In genomic region chr5:104085366-104085765, GRCm38 (mm10) we compare ENCODE assay signal across 22 mouse cellular contexts. TPM values are rescaled to one million over a fixed set of nuclear protein-coding genes. Genes with fewer than 3 reads are reported as not detected.
DNase-seq lines count a peak whose midpoint lies in the region; ATAC-seq and TF ChIP-seq lines count a peak whose summit lies in the region.
"Had no signal": no experiment of that assay in that cellular context is flagged by ENCODE, and none has a peak within 500 bp of the region (broad histone marks: within the 10 kb centered on the region; RNA-seq: fewer than 3 reads in every experiment).

No protein-coding gene starts in this region.

- H3K27me3 ChIP-seq in forebrain, postnatal 0 days (ENCODE audit: insufficient read depth, low read length): no peaks in the 10 kb centered on the region
- no peaks in the 10 kb centered on the region for H3K27me3 ChIP-seq in forebrain, embryonic 13.5 days
- no peaks in the 10 kb centered on the region for H3K27me3 ChIP-seq in testis, adult 2 months (ENCODE audit: control insufficient read depth, insufficient read depth, low read length)
- H3K27me3 ChIP-seq: embryonic facial prominence, embryonic 12.5 days; forebrain, embryonic 12.5 days had no signal

- no peak for ATAC-seq in forebrain, postnatal 0 days
- no peak for ATAC-seq in forebrain, embryonic 13.5 days
- ATAC-seq: forebrain, embryonic 16.5 days had no signal

- peak; percentile 57 for DNase-seq in forebrain, postnatal 0 days
- no peak for DNase-seq in testis, postnatal 10 days (ENCODE audit: low spot score)
- no peak for DNase-seq in kidney, adult 18-20 months
- DNase-seq: adrenal gland, adult 2 months; adrenal gland, postnatal 10 days; adrenal gland, postnatal 25 days; cerebellum, adult 11-12 months; cerebellum, adult 2 months; cerebellum, adult 9-10 months; cerebellum, postnatal 10 days; cerebellum, postnatal 25 days had no signal

- H3K9me3 ChIP-seq in forebrain, postnatal 0 days (ENCODE audit: low read length): no peaks in the 10 kb centered on the region
- H3K9me3 ChIP-seq in forebrain, embryonic 13.5 days (replicated peaks): no peaks in the 10 kb centered on the region
- H3K9me3 ChIP-seq: embryonic facial prominence, embryonic 12.5 days; forebrain, embryonic 12.5 days had no signal

- H3K4me2 ChIP-seq in forebrain, postnatal 0 days (ENCODE audit: low read depth): no peak overlapping the region
- H3K4me2 ChIP-seq in forebrain, embryonic 13.5 days: no peak overlapping the region
- H3K4me2 ChIP-seq: embryonic facial prominence, embryonic 12.5 days; forebrain, embryonic 12.5 days had no signal

- no peaks in the 10 kb centered on the region for H3K4me1 ChIP-seq in forebrain, postnatal 0 days (ENCODE audit: insufficient read depth)
- H3K4me1 ChIP-seq in forebrain, embryonic 13.5 days: no peaks in the 10 kb centered on the region
- H3K4me1 ChIP-seq in testis, adult 2 months (ENCODE audit: control insufficient read depth, insufficient read depth, low read length): peaks cover 3% of the 10 kb centered on the region; the same call in 1 of the 2 replicates
- H3K4me1 ChIP-seq: embryonic facial prominence, embryonic 10.5 days; embryonic facial prominence, embryonic 12.5 days; forebrain, embryonic 12.5 days had no signal

- H3K36me3 ChIP-seq in forebrain, postnatal 0 days (ENCODE audit: insufficient read depth): peaks cover 25% of the 10 kb centered on the region
- H3K36me3 ChIP-seq in forebrain, embryonic 13.5 days (ENCODE audit: poor library complexity, severe bottlenecking): no peaks in the 10 kb centered on the region
- H3K36me3 ChIP-seq in testis, adult 2 months (ENCODE audit: control insufficient read depth, insufficient read depth, low read length): no peaks in the 10 kb centered on the region
- H3K36me3 ChIP-seq: forebrain, embryonic 12.5 days had no signal

- TF ChIP-seq POLR2A in testis, adult 2 months (IDR thresholded peaks at IDR 0.05; ENCODE audit: control insufficient read depth, low read depth, low read length): no peak

- H3K9ac ChIP-seq in forebrain, postnatal 0 days: no peak overlapping the region
- no peak overlapping the region for H3K9ac ChIP-seq in forebrain, embryonic 13.5 days
- H3K9ac ChIP-seq: embryonic facial prominence, embryonic 12.5 days; forebrain, embryonic 12.5 days had no signal

- WGBS in forebrain, postnatal 0 days: 56% methylated on average over 9 of the region's 9 CpGs
- 80% methylated on average over 9 of the region's 9 CpGs for WGBS in forebrain, embryonic 13.5 days

- H3K4me3 ChIP-seq in forebrain, postnatal 0 days (ENCODE audit: low read depth, low read length): no peak overlapping the region
- H3K4me3 ChIP-seq in forebrain, embryonic 13.5 days: no peak overlapping the region
- peak overlapping the region; percentile 54 for H3K4me3 ChIP-seq in testis, adult 2 months (ENCODE audit: control insufficient read depth, low read depth, low read length)
- H3K4me3 ChIP-seq: embryonic facial prominence, embryonic 10.5 days; embryonic facial prominence, embryonic 12.5 days; forebrain, embryonic 12.5 days had no signal

- TF ChIP-seq CTCF in forebrain, postnatal 0 days (IDR thresholded peaks at IDR 0.05; ENCODE audit: low read depth): no peak
- TF ChIP-seq CTCF in testis, adult 2 months (IDR thresholded peaks at IDR 0.05; ENCODE audit: control insufficient read depth, insufficient read depth, insufficient replicate concordance, low read depth, low read length): no peak

- H3K27ac ChIP-seq in forebrain, postnatal 0 days (ENCODE audit: low read depth, low read length): no peak overlapping the region
- no peak overlapping the region for H3K27ac ChIP-seq in forebrain, embryonic 13.5 days
- no peak overlapping the region for H3K27ac ChIP-seq in testis, adult 2 months (ENCODE audit: control insufficient read depth, insufficient read depth, low read depth, low read length)
- H3K27ac ChIP-seq: embryonic facial prominence, embryonic 10.5 days; embryonic facial prominence, embryonic 12.5 days; forebrain, embryonic 12.5 days had no signal

RNA-seq across cellular contexts. Expression of gene Gm17660, which starts 8.0 kb away (rescaled TPM):
- total RNA-seq in forebrain, postnatal 0 days (2014; rRNA removed): not detected in 2 replicates
- polyA plus RNA-seq in forebrain, postnatal 0 days (2015; fragmentation: Nextera tagmentation; extraction: Ambion mirVana): 0.52 and 1.1 TPM in 2 replicates
- not detected in 2 replicates for polyA plus RNA-seq in forebrain, embryonic 13.5 days (2015; fragmentation: Nextera tagmentation; extraction: Ambion mirVana)
- 0.26 and 0.62 TPM in 2 replicates for polyA plus RNA-seq in testis, adult 2 months (2012; rRNA removed)
- total RNA-seq: adrenal gland, adult 2 months; adrenal gland, postnatal 10 days; adrenal gland, postnatal 25 days; adrenal gland, postnatal 4 days; ES-E14; MEL had no signal
- polyA plus RNA-seq: adrenal gland, adult 2 months; C2C12; cerebellum, adult 2 months; cortical plate, adult 2 months; embryonic facial prominence, embryonic 10.5 days; embryonic facial prominence, embryonic 12.5 days; forebrain, embryonic 12.5 days; forebrain, embryonic 16.5 days had no signal

RNA-seq across cellular contexts. Expression of gene Sparcl1, which starts 28.2 kb away (rescaled TPM):
- total RNA-seq in forebrain, postnatal 0 days (2014; rRNA removed): 342 and 344 TPM in 2 replicates
- polyA plus RNA-seq in forebrain, postnatal 0 days (2015; fragmentation: Nextera tagmentation; extraction: Ambion mirVana): 239 and 282 TPM in 2 replicates
- 34.7 and 41.3 TPM in 2 replicates for polyA plus RNA-seq in forebrain, embryonic 13.5 days (2015; fragmentation: Nextera tagmentation; extraction: Ambion mirVana)
- 15.8 and 23.1 TPM in 2 replicates for polyA plus RNA-seq in testis, adult 2 months (2012; rRNA removed)
- total RNA-seq: MEL had no signal
- polyA plus RNA-seq: C2C12 had no signal

RNA-seq across cellular contexts. Expression of gene Nudt9, which starts 39.3 kb away (rescaled TPM):
- total RNA-seq in forebrain, postnatal 0 days (2014; rRNA removed): 50.3 and 55.3 TPM in 2 replicates
- polyA plus RNA-seq in forebrain, postnatal 0 days (2015; fragmentation: Nextera tagmentation; extraction: Ambion mirVana): 72.4 and 73.8 TPM in 2 replicates
- 50.9 and 53.3 TPM in 2 replicates for polyA plus RNA-seq in forebrain, embryonic 13.5 days (2015; fragmentation: Nextera tagmentation; extraction: Ambion mirVana)
- polyA plus RNA-seq in testis, adult 2 months (2012; rRNA removed): 170 and 195 TPM in 2 replicates
